Mouse (Mus musculus): ENCODE measurements around the gene Cct8. TPM values are rescaled to one million over a fixed set of nuclear protein-coding genes. Genes with fewer than 3 reads are reported as not detected.

The Cct8 gene
- polyA plus RNA-seq (2012; rRNA removed) = 155 and 158 TPM in 2 replicates

GRCm38 (mm10) chr16:87495716-87496447 is at the start of gene Cct8:
Cct8 (minus strand) TSS chr16:87495873.
- H3K4me1 ChIP-seq (ENCODE audit: control insufficient read depth, insufficient read depth, low read length) = 0 out of 2 replicates have a peak, but pooled peaks cover 3% of the 10 kb centered on the region
- peak within 1 kb of the TSS; percentile 39 for H3K27ac ChIP-seq (ENCODE audit: insufficient read depth, low read length)
- H3K4me3 ChIP-seq (replicated peaks; ENCODE audit: insufficient read depth, low read depth, low read length) = peak within 1 kb of the TSS; percentile 89
- DNase-seq = peak; percentile 97
- TF ChIP-seq CTCF (IDR thresholded peaks at IDR 0.05; ENCODE audit: borderline replicate concordance, insufficient read depth, low read depth, low read length) (no peak), POLR2A (IDR thresholded peaks at IDR 0.05; ENCODE audit: borderline replicate concordance, insufficient read depth, low read length) (peak; percentile 81)
- WGBS = under 1% methylated on average over 48 of the region's 48 CpGs
- H3K27me3 ChIP-seq (ENCODE audit: control insufficient read depth, insufficient read depth, low read length) = no peaks in the 10 kb centered on the region

GRCm38 (mm10) chr16:87528755-87529154 is 33.1 kb upstream of the Cct8 start:
- TF ChIP-seq POLR2A (IDR thresholded peaks at IDR 0.05; ENCODE audit: borderline replicate concordance, insufficient read depth, low read length) = no peak
- no peak for TF ChIP-seq CTCF (IDR thresholded peaks at IDR 0.05; ENCODE audit: borderline replicate concordance, insufficient read depth, low read depth, low read length)
- 67% methylated on average over 10 of the region's 10 CpGs for WGBS
- no peaks in the 10 kb centered on the region for H3K27me3 ChIP-seq (ENCODE audit: control insufficient read depth, insufficient read depth, low read length)
- no peak for DNase-seq
- H3K4me1 ChIP-seq (ENCODE audit: control insufficient read depth, insufficient read depth, low read length) = no peaks in the 10 kb centered on the region
- H3K4me3 ChIP-seq (replicated peaks; ENCODE audit: insufficient read depth, low read depth, low read length) = no peak overlapping the region
- H3K27ac ChIP-seq (ENCODE audit: insufficient read depth, low read length) = no peak overlapping the region

GRCm38 (mm10) chr16:87527553-87528249 is 32.0 kb upstream of the Cct8 start:
- TF ChIP-seq CTCF (IDR thresholded peaks at IDR 0.05; ENCODE audit: borderline replicate concordance, insufficient read depth, low read depth, low read length) (no peak), POLR2A (IDR thresholded peaks at IDR 0.05; ENCODE audit: borderline replicate concordance, insufficient read depth, low read length) (no peak)
- Histone ChIP-seq H3K27ac (ENCODE audit: insufficient read depth, low read length) (no peak overlapping the region), H3K4me3 (replicated peaks; ENCODE audit: insufficient read depth, low read depth, low read length) (no peak overlapping the region), H3K4me1 (ENCODE audit: control insufficient read depth, insufficient read depth, low read length) (no peaks in the 10 kb centered on the region), H3K27me3 (ENCODE audit: control insufficient read depth, insufficient read depth, low read length) (no peaks in the 10 kb centered on the region)
- DNase-seq = no peak
- WGBS = 60% methylated on average over 8 of the region's 8 CpGs

GRCm38 (mm10) chr16:87524228-87524627 is 28.6 kb upstream of the Cct8 start:
- no peaks in the 10 kb centered on the region for H3K4me1 ChIP-seq (ENCODE audit: control insufficient read depth, insufficient read depth, low read length)
- 93% methylated on average over 5 of the region's 5 CpGs for WGBS
- no peak overlapping the region for H3K27ac ChIP-seq (ENCODE audit: insufficient read depth, low read length)
- no peaks in the 10 kb centered on the region for H3K27me3 ChIP-seq (ENCODE audit: control insufficient read depth, insufficient read depth, low read length)
- DNase-seq = no peak
- no peak overlapping the region for H3K4me3 ChIP-seq (replicated peaks; ENCODE audit: insufficient read depth, low read depth, low read length)
- TF ChIP-seq CTCF (IDR thresholded peaks at IDR 0.05; ENCODE audit: borderline replicate concordance, insufficient read depth, low read depth, low read length) (no peak), POLR2A (IDR thresholded peaks at IDR 0.05; ENCODE audit: borderline replicate concordance, insufficient read depth, low read length) (no peak)

GRCm38 (mm10) chr16:87512331-87512730 is 16.7 kb upstream of the Cct8 start:
- Histone ChIP-seq H3K27me3 (ENCODE audit: control insufficient read depth, insufficient read depth, low read length) (no peaks in the 10 kb centered on the region), H3K4me3 (replicated peaks; ENCODE audit: insufficient read depth, low read depth, low read length) (no peak overlapping the region), H3K4me1 (ENCODE audit: control insufficient read depth, insufficient read depth, low read length) (no peaks in the 10 kb centered on the region), H3K27ac (ENCODE audit: insufficient read depth, low read length) (no peak overlapping the region)
- TF ChIP-seq CTCF (IDR thresholded peaks at IDR 0.05; ENCODE audit: borderline replicate concordance, insufficient read depth, low read depth, low read length) = no peak
- no peak for TF ChIP-seq POLR2A (IDR thresholded peaks at IDR 0.05; ENCODE audit: borderline replicate concordance, insufficient read depth, low read length)
- DNase-seq = no peak
- 95% methylated on average over 14 of the region's 14 CpGs for WGBS

GRCm38 (mm10) chr16:87511706-87512105 is 16.0 kb upstream of the Cct8 start:
- Histone ChIP-seq H3K4me3 (replicated peaks; ENCODE audit: insufficient read depth, low read depth, low read length) (no peak overlapping the region), H3K27ac (ENCODE audit: insufficient read depth, low read length) (no peak overlapping the region), H3K4me1 (ENCODE audit: control insufficient read depth, insufficient read depth, low read length) (no peaks in the 10 kb centered on the region), H3K27me3 (ENCODE audit: control insufficient read depth, insufficient read depth, low read length) (no peaks in the 10 kb centered on the region)
- DNase-seq = no peak
- TF ChIP-seq POLR2A (IDR thresholded peaks at IDR 0.05; ENCODE audit: borderline replicate concordance, insufficient read depth, low read length) (no peak), CTCF (IDR thresholded peaks at IDR 0.05; ENCODE audit: borderline replicate concordance, insufficient read depth, low read depth, low read length) (no peak)
- 46% methylated on average over 5 of the region's 5 CpGs for WGBS

- 66% methylated on average over 13 of the region's 13 CpGs for WGBS
- H3K27ac ChIP-seq (ENCODE audit: insufficient read depth, low read length) = no peak overlapping the region
- no peaks in the 10 kb centered on the region for H3K27me3 ChIP-seq (ENCODE audit: control insufficient read depth, insufficient read depth, low read length)
- TF ChIP-seq CTCF (IDR thresholded peaks at IDR 0.05; ENCODE audit: borderline replicate concordance, insufficient read depth, low read depth, low read length) = no peak
- no peak for TF ChIP-seq POLR2A (IDR thresholded peaks at IDR 0.05; ENCODE audit: borderline replicate concordance, insufficient read depth, low read length)
- DNase-seq = no peak
- H3K4me1 ChIP-seq (ENCODE audit: control insufficient read depth, insufficient read depth, low read length) = no peaks in the 10 kb centered on the region
- H3K4me3 ChIP-seq (replicated peaks; ENCODE audit: insufficient read depth, low read depth, low read length) = no peak overlapping the region
Observed at GRCm38 (mm10) chr16:87501304-87502078, 5.8 kb upstream of the Cct8 start.
